Mouse (Mus musculus) forebrain, postnatal 0 days (tissue): ENCODE data around the gene Pheta1. TPM values are rescaled to one million over a fixed set of nuclear protein-coding genes. Genes with fewer than 3 reads are reported as not detected.

Experiments
- ATAC-seq: fragments of 200-750 bp; cut with Nextera tagmentation; 2 replicates; pipeline ENCODE4 v1.8.0; 2017; ENCODE audit warnings: mild to moderate bottlenecking, moderate library complexity
- DNase-seq: peaks from one replicate; pipeline ENCODE4 v3.0.0-alpha.2; 2015
- H3K27ac ChIP-seq: fragments of 300-500 bp; sonication (generic); 2 replicates; pipeline ENCODE4 v1.5.1; 2014; ENCODE audit warnings: low read depth, mild to moderate bottlenecking, antibody characterized with exemption, low read length, moderate library complexity, mixed read lengths
- H3K27me3 ChIP-seq: fragments of 300-500 bp; sonication (generic); 2 replicates; pipeline ENCODE4 v1.6.1; 2014; ENCODE audit warnings: mild to moderate bottlenecking, low read length, mixed read lengths; ENCODE audit not compliant: insufficient read depth
- H3K36me3 ChIP-seq: fragments of 300-500 bp; sonication (generic); 2 replicates; pipeline ENCODE4 v1.6.1; 2014; ENCODE audit warnings: mild to moderate bottlenecking, moderate library complexity; ENCODE audit not compliant: insufficient read depth
- H3K4me1 ChIP-seq: fragments of 300-500 bp; sonication (generic); 2 replicates; pipeline ENCODE4 v1.6.1; 2014; ENCODE audit warnings: antibody characterized with exemption; ENCODE audit not compliant: insufficient read depth
- H3K4me2 ChIP-seq: fragments of 300-500 bp; sonication (generic); 2 replicates; pipeline ENCODE4 v1.6.1; 2014; ENCODE audit warnings: low read depth, mild to moderate bottlenecking, moderate library complexity
- H3K4me3 ChIP-seq: fragments of 300-500 bp; sonication (generic); 2 replicates; pipeline ENCODE4 v1.5.1; 2014; ENCODE audit warnings: low read depth, low read length, mixed read lengths
- H3K9ac ChIP-seq: fragments of 300-500 bp; sonication (generic); 2 replicates; pipeline ENCODE4 v1.6.1; 2014; ENCODE audit warnings: mild to moderate bottlenecking
- H3K9me3 ChIP-seq: fragments of 300-500 bp; sonication (generic); 2 replicates; pipeline ENCODE4 v1.6.1; 2016; ENCODE audit warnings: low read length
- CTCF ChIP-seq: sonication (generic); IDR thresholded peaks from 2 replicates; pipeline ENCODE4 v1.5.1; 2016; ENCODE audit warnings: antibody characterized with exemption, control low read depth, low read depth
- WGBS: fragments of 180-500 bp; shearing (Covaris S2); extraction: QIAGEN DNeasy Blood & Tissue Kit; methylation state at CpG from one replicate; pipeline ENCODE4 v1.1.7; 2014; 5-methylcytosine and 5-hydroxymethylcytosine counted together
- microRNA-seq, 2 experiments: library from miRNA; unstranded; fragments of <30 nt; microRNA quantifications; one replicate each; pipeline ENCODE4; 2016
- polyA plus RNA-seq: library from polyadenylated mRNA; unstranded; fragments of >200 nt; fragmentation: Nextera tagmentation; extraction: Ambion mirVana; gene quantifications from 2 replicates; pipeline ENCODE4 v1.2.1, GENCODE M21; 2015
- total RNA-seq: library from RNA; depleted of rRNA; stranded (reverse); fragments of >200 nt; gene quantifications from 2 replicates; pipeline ENCODE4 v1.2.3, GENCODE M21; 2014; rRNA removed

Gene Pheta1
- total and polyA plus RNA-seq, 2 experiments from 2014 or later = 36.3 to 49.7 TPM

GRCm38 (mm10) chr5:121895117-121895756 is 46.5 kb downstream of the Pheta1 start:
- H3K4me2 ChIP-seq = peak overlapping the region; percentile 8
- no peak for TF ChIP-seq CTCF
- H3K9me3 ChIP-seq = no peaks in the 10 kb centered on the region
- peak; percentile 78 for DNase-seq
- H3K27ac ChIP-seq = peak overlapping the region; percentile 74
- H3K4me1 ChIP-seq = peaks cover 14% of the 10 kb centered on the region; the same call in 1 of the 2 replicates
- H3K36me3 ChIP-seq = no peaks in the 10 kb centered on the region
- no peaks in the 10 kb centered on the region for H3K27me3 ChIP-seq
- ATAC-seq = peak; percentile 53
- H3K9ac ChIP-seq = peak overlapping the region; percentile 25; the same call in 1 of the 2 replicates
- WGBS = 15% methylated on average over 24 of the region's 24 CpGs
- peak overlapping the region; percentile 0; the same call in 1 of the 2 replicates for H3K4me3 ChIP-seq

GRCm38 (mm10) chr5:121902809-121903745 is 54.3 kb downstream of the Pheta1 start:
- Histone ChIP-seq H3K27ac (peak overlapping the region; percentile 51; the same call in 1 of the 2 replicates), H3K27me3 (no peaks in the 10 kb centered on the region), H3K9ac (no peak overlapping the region), H3K36me3 (no peaks in the 10 kb centered on the region), H3K4me1 (no peaks in the 10 kb centered on the region; the same call in none of the 2 replicates), H3K4me3 (no peak overlapping the region), H3K9me3 (no peaks in the 10 kb centered on the region), H3K4me2 (no peak overlapping the region)
- ATAC-seq (no peak), DNase-seq (no peak)
- WGBS = 15% methylated on average over 23 of the region's 23 CpGs
- TF ChIP-seq CTCF = no peak

Small RNAs within 50 kb of the gene (microRNA-seq; reads per million reads assigned to microRNA genes)
- 0.39 to 0.49 reads per million in 2 experiments for gene Mir7031

Other genes with a start within 250 kb of the Pheta1 start
- 1.4 and 2.1 TPM in 2 replicates for gene Acad12, start 230.0 kb upstream of the Pheta1 start, total RNA-seq
- 0.96 and 1.2 TPM in 2 replicates for gene Acad12, start 230.0 kb upstream of the Pheta1 start, polyA plus RNA-seq
- gene Acad10, start 188.5 kb upstream of the Pheta1 start, total RNA-seq = 2.7 and 3.0 TPM in 2 replicates
- gene Acad10, start 188.5 kb upstream of the Pheta1 start, polyA plus RNA-seq = 0.59 and 1.1 TPM in 2 replicates
- gene Brap, start 188.4 kb upstream of the Pheta1 start, total RNA-seq = 51.5 and 56.0 TPM in 2 replicates
- gene Brap, start 188.4 kb upstream of the Pheta1 start, polyA plus RNA-seq = 42.7 and 46.6 TPM in 2 replicates
- 80.3 and 80.6 TPM in 2 replicates for gene Atxn2, start 137.6 kb upstream of the Pheta1 start, total RNA-seq
- 71.3 and 92.3 TPM in 2 replicates for gene Atxn2, start 137.6 kb upstream of the Pheta1 start, polyA plus RNA-seq
- 11.7 and 14.1 TPM in 2 replicates for gene Sh2b3, start 11.3 kb upstream of the Pheta1 start, total RNA-seq
- gene Sh2b3, start 11.3 kb upstream of the Pheta1 start, polyA plus RNA-seq = 4.6 and 6.2 TPM in 2 replicates
- gene Cux2, start 201.1 kb downstream of the Pheta1 start, total RNA-seq = 44.0 and 52.4 TPM in 2 replicates
- gene Cux2, start 201.1 kb downstream of the Pheta1 start, polyA plus RNA-seq = 16.2 and 16.7 TPM in 2 replicates